Mouse (Mus musculus): ENCODE results near the gene Gm3636. TPM values are rescaled to one million over a fixed set of nuclear protein-coding genes. Genes with fewer than 3 reads are reported as not detected.
A peak's percentile ranks its signal among the peaks of the same experiment; 100 is the strongest.
"Not testable (repeated sequence)": the region's sequence is repeated elsewhere in the genome, so short reads cannot be mapped to it uniquely, and the experiment has no call there.

The Gm3636 gene
- polyA plus RNA-seq (2014; fragmentation: Nextera tagmentation; extraction: Ambion mirVana), result 7.0 and 7.2 TPM in 2 replicates

DNA sequence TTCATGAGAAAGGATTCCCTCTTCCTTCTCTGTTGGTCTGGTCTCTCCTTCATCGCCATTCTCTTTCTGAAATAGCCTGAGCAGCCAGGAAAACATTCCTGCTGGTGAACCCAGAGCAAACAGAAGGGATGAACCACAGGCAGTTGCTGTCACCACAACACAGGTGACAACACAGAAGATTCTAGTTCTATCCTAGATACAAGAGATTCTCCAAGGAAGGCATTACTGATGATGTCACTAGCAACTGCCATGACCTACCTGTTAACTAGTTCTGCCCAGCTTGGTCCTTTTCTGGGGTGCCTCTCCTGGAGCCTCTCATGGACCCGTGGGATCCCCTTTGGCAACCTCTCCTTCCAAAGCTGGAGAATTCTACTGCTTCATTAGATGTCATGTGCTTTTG is at the start of gene Gm3636:
Gene Gm3636, minus strand, starts transcription at position 101 of the 400 bp plus-strand sequence.
- not testable (repeated sequence) for H3K4me2 ChIP-seq (ENCODE audit: low read depth, low read length, severe bottlenecking); H3K27me3 ChIP-seq (ENCODE audit: control insufficient read depth, insufficient read depth, low read length); ATAC-seq (replicated peaks; ENCODE audit: low FRiP score); H3K36me3 ChIP-seq (ENCODE audit: control insufficient read depth, insufficient read depth, low read length); H3K4me1 ChIP-seq (replicated peaks; ENCODE audit: control insufficient read depth, insufficient read depth, low read length); H3K9ac ChIP-seq (ENCODE audit: low read length); DNase-seq (ENCODE audit: low spot score); H3K27ac ChIP-seq (ENCODE audit: low read depth, low read length); H3K4me3 ChIP-seq (ENCODE audit: low read depth, low read length); H3K9me3 ChIP-seq (ENCODE audit: control insufficient read depth, low read length)
- WGBS, result no CpG with 5 or more reads among the region's 2 CpGs

DNA sequence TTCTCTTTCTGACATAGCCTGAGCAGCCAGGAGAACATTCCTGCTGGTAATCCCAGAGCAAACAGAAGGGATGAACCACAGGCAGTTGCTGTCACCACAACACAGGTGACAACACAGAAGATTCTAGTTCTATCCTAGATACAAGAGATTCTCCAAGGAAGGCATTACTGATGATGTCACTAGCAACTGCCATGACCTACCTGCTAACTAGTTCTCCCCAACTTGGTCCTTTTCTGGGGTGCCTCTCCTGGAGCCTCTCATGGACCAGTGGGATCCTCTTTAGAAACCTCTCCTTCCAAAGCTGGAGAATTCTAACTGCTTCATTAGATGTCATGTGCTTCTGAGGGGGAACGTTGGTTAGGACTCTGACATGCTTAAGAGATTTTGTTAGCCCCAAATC is 32.2 kb upstream of the Gm3636 start, which contains the start of gene Gm8362:
Gene Gm8362, minus strand, starts transcription at position 101 of the 400 bp plus-strand sequence.
- H3K4me2 ChIP-seq (ENCODE audit: low read depth, low read length, severe bottlenecking); H3K27ac ChIP-seq (ENCODE audit: low read depth, low read length); H3K4me1 ChIP-seq (replicated peaks; ENCODE audit: control insufficient read depth, insufficient read depth, low read length); H3K4me3 ChIP-seq (ENCODE audit: low read depth, low read length); H3K36me3 ChIP-seq (ENCODE audit: control insufficient read depth, insufficient read depth, low read length); ATAC-seq (replicated peaks; ENCODE audit: low FRiP score); H3K27me3 ChIP-seq (ENCODE audit: control insufficient read depth, insufficient read depth, low read length); DNase-seq (ENCODE audit: low spot score); H3K9me3 ChIP-seq (ENCODE audit: control insufficient read depth, low read length); H3K9ac ChIP-seq (ENCODE audit: low read length): not testable (repeated sequence)
- WGBS, result no CpG with 5 or more reads among the region's 1 CpGs

DNA sequence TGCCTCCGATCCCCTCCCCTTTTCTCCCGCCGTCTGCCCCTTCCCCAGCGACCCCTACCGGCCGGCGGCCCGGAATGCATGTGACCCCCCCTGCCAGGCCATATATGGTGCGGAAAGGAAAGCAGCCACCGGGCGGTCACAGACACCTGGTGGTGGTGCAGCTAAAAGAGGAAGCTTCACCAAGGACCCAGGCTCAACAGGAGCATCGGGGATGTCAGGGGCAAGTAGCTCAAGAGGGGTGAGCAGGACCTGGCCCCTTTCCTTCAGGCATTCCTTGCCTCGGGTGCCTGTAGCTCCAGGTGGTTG is 15.1 kb upstream of the Gm3636 start:
- DNase-seq (ENCODE audit: low spot score); H3K9ac ChIP-seq (ENCODE audit: low read length); H3K9me3 ChIP-seq (ENCODE audit: control insufficient read depth, low read length); H3K4me1 ChIP-seq (replicated peaks; ENCODE audit: control insufficient read depth, insufficient read depth, low read length); H3K27ac ChIP-seq (ENCODE audit: low read depth, low read length); H3K27me3 ChIP-seq (ENCODE audit: control insufficient read depth, insufficient read depth, low read length); H3K36me3 ChIP-seq (ENCODE audit: control insufficient read depth, insufficient read depth, low read length); ATAC-seq (replicated peaks; ENCODE audit: low FRiP score): not testable (repeated sequence)
- 0% methylated on average over 1 of the region's 13 CpGs for whole genome bisulfite sequencing
- Histone ChIP-seq H3K4me3 (ENCODE audit: low read depth, low read length) (peak overlapping the region; percentile 31; the same call in 1 of the 2 replicates), H3K4me2 (ENCODE audit: low read depth, low read length, severe bottlenecking) (0 out of 2 replicates have a peak overlapping the region, but pooled peaks have one; percentile 8)

DNA sequence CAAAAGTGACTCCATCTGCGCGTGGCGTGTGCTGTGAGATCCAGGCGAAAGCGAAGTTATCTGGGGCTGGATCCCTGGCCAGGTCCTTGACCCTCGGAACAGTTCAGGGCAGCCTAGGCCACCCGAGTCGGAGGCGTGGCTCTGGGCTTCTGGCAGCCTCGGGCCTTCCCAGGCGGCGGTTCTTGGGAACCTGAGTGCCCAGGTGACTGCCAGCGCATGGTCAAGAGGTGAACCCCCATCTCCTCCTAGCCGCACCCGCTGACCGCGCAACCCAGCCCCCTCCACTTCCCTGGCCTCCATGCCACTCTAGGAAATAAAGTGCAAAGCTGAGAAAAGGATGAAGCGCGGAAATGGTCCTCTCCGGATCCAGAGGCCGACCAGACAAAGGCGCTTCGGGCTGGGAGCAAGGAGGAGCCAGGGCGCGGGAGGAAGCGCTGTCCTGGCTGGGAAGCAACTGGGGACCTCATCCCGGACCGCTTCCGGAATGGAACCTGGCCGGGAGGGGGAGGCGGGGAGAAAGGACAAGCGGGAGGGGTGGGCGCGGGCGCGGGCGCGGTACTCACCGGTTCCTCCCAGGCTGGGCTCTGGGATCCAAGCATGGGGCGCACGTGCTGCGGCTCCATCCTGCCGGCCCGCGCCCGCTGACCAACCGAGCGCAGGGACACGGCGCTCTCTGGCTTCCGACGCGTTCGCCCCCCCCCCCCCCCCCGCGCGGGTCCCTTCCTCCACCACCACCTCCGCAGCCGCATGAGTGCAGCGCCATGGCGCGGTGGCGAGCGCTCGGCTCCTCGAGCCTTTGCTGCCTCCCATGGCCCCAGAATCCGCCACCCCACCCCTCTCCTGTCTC is 14.5 kb upstream of the Gm3636 start:
- H3K36me3 ChIP-seq (ENCODE audit: control insufficient read depth, insufficient read depth, low read length); H3K27me3 ChIP-seq (ENCODE audit: control insufficient read depth, insufficient read depth, low read length); H3K4me1 ChIP-seq (replicated peaks; ENCODE audit: control insufficient read depth, insufficient read depth, low read length); H3K27ac ChIP-seq (ENCODE audit: low read depth, low read length); ATAC-seq (replicated peaks; ENCODE audit: low FRiP score); H3K9me3 ChIP-seq (ENCODE audit: control insufficient read depth, low read length): not testable (repeated sequence)
- Histone ChIP-seq H3K4me3 (ENCODE audit: low read depth, low read length) (peak overlapping the region; percentile 31), H3K4me2 (ENCODE audit: low read depth, low read length, severe bottlenecking) (0 out of 2 replicates have a peak overlapping the region, but pooled peaks have one; percentile 33), H3K9ac (ENCODE audit: low read length) (peak overlapping the region; percentile 43)
- WGBS, result under 1% methylated on average over 16 of the region's 67 CpGs
- peak; percentile 48 for DNase-seq (ENCODE audit: low spot score)

DNA sequence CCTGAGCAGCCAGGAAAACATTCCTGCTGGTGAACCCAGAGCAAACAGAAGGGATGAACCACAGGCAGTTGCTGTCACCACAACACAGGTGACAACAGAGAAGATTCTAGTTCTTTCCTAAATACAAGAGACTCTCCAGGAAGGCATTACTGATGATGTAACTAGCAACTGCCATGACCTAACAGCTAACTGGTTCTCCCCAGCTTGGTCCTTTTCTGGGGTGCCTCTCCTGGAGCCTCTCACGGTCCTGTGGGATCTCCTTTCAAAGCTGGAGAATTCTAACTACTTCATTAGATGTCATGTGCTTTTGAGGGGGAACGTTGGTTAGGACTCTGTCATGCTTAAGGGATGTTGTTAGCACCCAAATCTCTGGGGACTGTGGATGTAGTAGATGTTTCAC is 22.0 kb downstream of the Gm3636 start, which contains the start of gene Gm8050:
Gene Gm8050, minus strand, starts transcription at position 101 of the 400 bp plus-strand sequence.
- DNase-seq (ENCODE audit: low spot score); H3K4me2 ChIP-seq (ENCODE audit: low read depth, low read length, severe bottlenecking); ATAC-seq (replicated peaks; ENCODE audit: low FRiP score); H3K4me3 ChIP-seq (ENCODE audit: low read depth, low read length); H3K27me3 ChIP-seq (ENCODE audit: control insufficient read depth, insufficient read depth, low read length); H3K9me3 ChIP-seq (ENCODE audit: control insufficient read depth, low read length); H3K36me3 ChIP-seq (ENCODE audit: control insufficient read depth, insufficient read depth, low read length); H3K27ac ChIP-seq (ENCODE audit: low read depth, low read length); H3K9ac ChIP-seq (ENCODE audit: low read length); H3K4me1 ChIP-seq (replicated peaks; ENCODE audit: control insufficient read depth, insufficient read depth, low read length): not testable (repeated sequence)
- no CpG with 5 or more reads among the region's 2 CpGs for WGBS

Other genes starting within 250 kb of the Gm3636 start
- gene Gm8356, start 205.0 kb downstream of the Gm3636 start, polyA plus RNA-seq (2014; fragmentation: Nextera tagmentation; extraction: Ambion mirVana), result not detected in 2 replicates
- 0.56 TPM in 1 of 2 replicates, not detected in the other for gene Gm3629, start 151.7 kb downstream of the Gm3636 start, polyA plus RNA-seq (2014; fragmentation: Nextera tagmentation; extraction: Ambion mirVana)
- gene Gm3460, start 119.9 kb downstream of the Gm3636 start, polyA plus RNA-seq (2014; fragmentation: Nextera tagmentation; extraction: Ambion mirVana), result not detected in 2 replicates
- gene Gm10251, start 58.2 kb downstream of the Gm3636 start, polyA plus RNA-seq (2014; fragmentation: Nextera tagmentation; extraction: Ambion mirVana), result not detected in 2 replicates
- not detected in 2 replicates for gene Gm8050, start 22.1 kb downstream of the Gm3636 start, polyA plus RNA-seq (2014; fragmentation: Nextera tagmentation; extraction: Ambion mirVana)
- gene Gm8362, start 32.1 kb upstream of the Gm3636 start, polyA plus RNA-seq (2014; fragmentation: Nextera tagmentation; extraction: Ambion mirVana), result not detected in 2 replicates
- gene Gm3642, start 98.0 kb upstream of the Gm3636 start, polyA plus RNA-seq (2014; fragmentation: Nextera tagmentation; extraction: Ambion mirVana), result not detected in 2 replicates
- gene Gm3667, start 147.6 kb upstream of the Gm3636 start, polyA plus RNA-seq (2014; fragmentation: Nextera tagmentation; extraction: Ambion mirVana), result 1.3 and 1.4 TPM in 2 replicates
- gene Gm6356, start 231.5 kb upstream of the Gm3636 start, polyA plus RNA-seq (2014; fragmentation: Nextera tagmentation; extraction: Ambion mirVana), result not detected in 2 replicates